Mouse (Mus musculus) testis, postnatal 14 days (tissue): ENCODE results near the gene Myo5c.
A peak's percentile ranks its signal among the peaks of the same experiment; 100 is the strongest.

Experiments used
- DNase-seq: peaks from one replicate; pipeline ENCODE4 v3.0.0; 2021; ENCODE audit warnings: low spot score

The Myo5c gene

GRCm38 (mm10) chr9:75231841-75232746 is at the start of gene Myo5c:
Gene Myo5c (plus strand): TSS chr9:75232020.
- peak; percentile 30 for DNase-seq

- no peak for DNase-seq
Observed at GRCm38 (mm10) chr9:75187646-75188260, 44.1 kb upstream of the Myo5c start.

- no peak for DNase-seq
Observed at GRCm38 (mm10) chr9:75193858-75194257, 38.0 kb upstream of the Myo5c start.

GRCm38 (mm10) chr9:75196335-75196734 is 35.5 kb upstream of the Myo5c start:
- no peak for DNase-seq

GRCm38 (mm10) chr9:75197297-75197696 is 34.5 kb upstream of the Myo5c start:
- no peak for DNase-seq

- DNase-seq, result no peak
Observed at GRCm38 (mm10) chr9:75201506-75201905, 30.3 kb upstream of the Myo5c start.

GRCm38 (mm10) chr9:75202036-75202435 is 29.8 kb upstream of the Myo5c start:
- DNase-seq, result no peak

- no peak for DNase-seq
Observed at GRCm38 (mm10) chr9:75209246-75209645, 22.6 kb upstream of the Myo5c start.

- no peak for DNase-seq
Observed at GRCm38 (mm10) chr9:75210269-75210668, 21.6 kb upstream of the Myo5c start.

GRCm38 (mm10) chr9:75214743-75215413 is 16.9 kb upstream of the Myo5c start:
- DNase-seq, result no peak

- DNase-seq, result no peak
Observed at GRCm38 (mm10) chr9:75219942-75220341, 11.9 kb upstream of the Myo5c start.

GRCm38 (mm10) chr9:75221420-75222287 is 10.2 kb upstream of the Myo5c start:
- no peak for DNase-seq

GRCm38 (mm10) chr9:75232860-75233259 is 1.0 kb downstream of the Myo5c start:
- no peak for DNase-seq

GRCm38 (mm10) chr9:75234271-75234741 is 2.5 kb downstream of the Myo5c start:
- DNase-seq, result no peak

- DNase-seq, result no peak
Observed at GRCm38 (mm10) chr9:75234983-75235627, 3.3 kb downstream of the Myo5c start.

- no peak for DNase-seq
Observed at GRCm38 (mm10) chr9:75235696-75236095, 3.9 kb downstream of the Myo5c start.

- no peak for DNase-seq
Observed at GRCm38 (mm10) chr9:75236416-75237308, 4.8 kb downstream of the Myo5c start.

GRCm38 (mm10) chr9:75238179-75238578 is 6.4 kb downstream of the Myo5c start:
- DNase-seq, result no peak

GRCm38 (mm10) chr9:75243052-75243451 is 11.2 kb downstream of the Myo5c start:
- DNase-seq, result no peak
